Mouse (Mus musculus) small intestine, adult 10 weeks (tissue): ENCODE data around the gene Pramef20. TPM values are rescaled to one million over a fixed set of nuclear protein-coding genes. Genes with fewer than 3 reads are reported as not detected.

Experiments used
- polyA plus RNA-seq: library from polyadenylated mRNA; stranded (reverse); fragments of 350-450 nt; fragmentation: Illumina TruSeq; extraction: RNeasy Lipid Tissue Mini Kit (QIAGEN cat#74804); gene quantifications from one replicate; pipeline ENCODE4 v1.2.3, GENCODE M21; 2014; ENCODE audit warnings: low replicate concordance

Gene Pramef20
- polyA plus RNA-seq, result not detected

DNA sequence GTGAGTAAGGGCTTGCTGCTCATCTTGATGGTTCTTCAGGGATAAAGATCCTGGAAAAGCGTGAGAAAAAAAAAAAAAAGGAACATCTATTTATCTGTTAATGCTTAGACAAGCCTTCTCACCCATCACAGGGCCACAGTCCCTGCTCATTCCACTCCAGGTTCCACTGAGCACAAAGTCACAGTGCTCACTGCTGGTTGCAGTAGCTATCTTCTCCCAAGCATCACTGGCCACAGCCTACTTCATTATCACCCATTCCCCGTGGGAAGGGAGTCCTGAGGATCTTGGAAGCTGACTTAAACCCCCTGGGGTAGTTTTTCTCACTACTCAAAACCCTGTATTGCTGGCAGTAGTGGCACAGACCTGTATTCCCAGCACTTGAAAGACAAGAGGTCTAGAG is at the start of gene Pramef20:
Gene Pramef20, minus strand, starts transcription at position 23 of the 400 bp plus-strand sequence.

DNA sequence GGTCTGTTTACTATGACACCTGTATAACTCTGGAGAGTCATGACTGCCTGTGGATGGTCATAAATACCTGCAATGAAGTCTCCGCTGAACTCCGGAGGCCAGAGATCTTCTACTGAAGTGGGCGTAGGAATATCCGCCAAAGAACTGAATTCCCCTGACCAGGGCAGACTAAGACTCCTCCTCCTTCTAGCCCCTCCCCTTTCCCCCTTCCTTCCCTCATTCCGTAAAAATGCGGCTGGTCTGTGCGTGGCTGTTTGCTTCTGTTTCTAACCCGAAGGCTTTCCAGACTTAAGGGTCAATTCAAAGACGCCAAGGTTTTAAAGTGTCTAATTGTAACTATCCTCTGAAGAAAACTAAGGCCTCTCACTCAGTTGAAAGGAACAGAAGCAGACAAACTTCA is 30.6 kb upstream of the Pramef20 start, which contains the start of gene Pramef12:
Gene Pramef12, minus strand, starts transcription at position 175 of the 400 bp plus-strand sequence.

DNA sequence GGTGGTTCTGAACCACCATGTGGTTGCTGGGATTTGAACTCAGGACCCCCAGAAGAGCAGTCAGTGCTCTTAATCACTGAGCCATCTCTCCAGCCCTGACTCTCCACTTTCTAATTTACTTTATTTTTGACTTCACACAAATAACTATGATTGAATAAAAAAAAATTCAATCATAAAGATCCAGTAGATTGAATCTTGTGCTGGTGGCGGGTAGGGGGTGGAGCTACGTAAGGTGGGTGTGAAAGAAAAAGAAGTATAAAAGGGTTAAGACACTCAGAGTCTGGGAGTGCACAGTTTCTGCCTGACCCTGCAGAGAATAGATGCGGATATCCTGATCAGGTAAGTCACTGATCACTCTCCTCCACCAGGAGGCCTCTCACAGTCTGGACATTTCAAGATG is 20.1 kb downstream of the Pramef20 start, which contains the start of gene Gm13119:
Gene Gm13119, plus strand, starts transcription at position 301 of the 400 bp plus-strand sequence.

DNA sequence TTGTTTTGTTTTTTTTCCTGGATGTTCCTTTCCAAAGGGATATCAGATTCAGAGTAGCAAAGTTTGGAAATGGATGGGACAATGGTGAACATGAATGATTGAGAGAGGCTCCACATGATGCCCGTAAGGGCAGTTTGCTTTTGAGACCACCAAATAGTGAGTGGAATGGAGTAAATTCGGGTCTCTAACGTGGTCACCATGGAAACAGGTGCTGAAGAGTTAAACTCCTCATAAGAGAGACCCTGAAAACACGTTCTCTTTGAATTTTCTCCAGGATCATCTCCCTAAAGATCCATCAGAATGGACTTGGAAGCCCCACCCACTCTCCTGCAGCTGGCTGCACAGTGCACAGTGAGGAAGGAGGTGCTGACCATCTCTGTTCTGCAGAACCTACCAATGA is 47.8 kb downstream of the Pramef20 start, which contains the start of gene Gm13128:
Gene Gm13128, plus strand, starts transcription at position 301 of the 400 bp plus-strand sequence.

Other genes starting within 250 kb of the Pramef20 start
- not detected for gene Oog3, start 215.3 kb downstream of the Pramef20 start, polyA plus RNA-seq
- gene Oog2, start 187.2 kb downstream of the Pramef20 start, polyA plus RNA-seq, result not detected
- 2.3 TPM for gene C87977, start 164.6 kb downstream of the Pramef20 start, polyA plus RNA-seq
- 0.59 TPM for gene Pramel5, start 97.4 kb downstream of the Pramef20 start, polyA plus RNA-seq
- gene Gm13128, start 47.7 kb downstream of the Pramef20 start, polyA plus RNA-seq, result not detected
- not detected for gene Gm13119, start 20.0 kb downstream of the Pramef20 start, polyA plus RNA-seq
- gene Pramef12, start 30.5 kb upstream of the Pramef20 start, polyA plus RNA-seq, result not detected
- not detected for gene 1700012P22Rik, start 60.8 kb upstream of the Pramef20 start, polyA plus RNA-seq
- not detected for gene Gm9944, start 75.4 kb upstream of the Pramef20 start, polyA plus RNA-seq
- gene Aadacl3, start 85.8 kb upstream of the Pramef20 start, polyA plus RNA-seq, result not detected
- gene 9430007A20Rik, start 141.9 kb upstream of the Pramef20 start, polyA plus RNA-seq, result not detected
- not detected for gene Gm13124, start 187.2 kb upstream of the Pramef20 start, polyA plus RNA-seq
- gene Aadacl4, start 235.8 kb upstream of the Pramef20 start, polyA plus RNA-seq, result not detected